Mouse (Mus musculus): ENCODE results near the gene Gm11627. TPM values are rescaled to one million over a fixed set of nuclear protein-coding genes. Genes with fewer than 3 reads are reported as not detected.
"Not testable (repeated sequence)": the region's sequence is repeated elsewhere in the genome, so short reads cannot be mapped to it uniquely, and the experiment has no call there.

Gene Gm11627
- total RNA-seq (2014; fragmentation: Nextera tagmentation) (not detected in 2 replicates), total RNA-seq (2017) (not detected in 2 replicates)

DNA sequence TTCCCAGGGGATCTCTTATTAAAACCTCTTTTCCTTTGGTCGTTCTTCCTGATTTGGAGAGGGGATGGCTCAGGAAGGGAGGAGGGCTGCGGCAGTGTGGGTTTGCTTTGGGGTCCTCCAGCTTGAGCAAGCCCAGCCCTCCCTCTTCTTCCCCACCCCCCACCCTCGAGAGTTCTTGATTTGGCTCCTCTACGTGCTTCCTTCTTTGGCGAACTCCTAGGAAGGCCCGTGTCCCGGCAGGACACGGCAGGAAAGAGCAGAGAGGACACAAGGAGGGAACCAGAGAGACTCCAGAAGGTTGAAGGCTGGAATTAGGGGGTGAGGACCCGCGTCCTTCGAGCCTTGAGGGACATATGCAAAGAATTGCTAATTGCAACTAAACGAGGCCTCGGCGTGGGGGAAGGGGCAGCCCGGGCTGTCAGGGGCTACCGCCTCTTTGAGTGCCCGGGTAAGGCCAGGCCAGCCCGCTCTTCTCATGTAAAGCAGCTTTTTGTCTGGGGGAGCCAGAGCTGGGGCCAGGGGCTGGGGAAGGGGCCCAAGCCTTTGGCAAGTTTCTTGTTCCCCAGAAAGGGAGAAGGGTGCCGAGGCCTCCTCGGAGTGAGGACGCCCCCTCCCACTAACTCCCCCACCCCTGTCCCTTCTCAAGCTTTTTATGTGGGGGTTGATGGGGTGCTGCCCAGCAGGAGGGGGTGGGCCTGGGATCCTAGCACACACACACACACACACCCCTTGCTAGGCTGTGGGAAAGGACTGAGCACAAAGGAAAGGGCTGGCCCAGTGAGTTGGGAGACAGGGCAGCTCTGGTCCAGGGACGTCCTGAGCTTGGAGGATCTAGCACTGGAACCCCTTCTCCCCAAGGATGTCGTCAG is at the start of gene Gm11627:
TSS of gene Gm11627 (minus strand) at position 297 of the 869 bp plus-strand sequence.
- no peak for ATAC-seq (replicated peaks; ENCODE audit: low FRiP score, low TSS enrichment, poor library complexity, severe bottlenecking)

DNA sequence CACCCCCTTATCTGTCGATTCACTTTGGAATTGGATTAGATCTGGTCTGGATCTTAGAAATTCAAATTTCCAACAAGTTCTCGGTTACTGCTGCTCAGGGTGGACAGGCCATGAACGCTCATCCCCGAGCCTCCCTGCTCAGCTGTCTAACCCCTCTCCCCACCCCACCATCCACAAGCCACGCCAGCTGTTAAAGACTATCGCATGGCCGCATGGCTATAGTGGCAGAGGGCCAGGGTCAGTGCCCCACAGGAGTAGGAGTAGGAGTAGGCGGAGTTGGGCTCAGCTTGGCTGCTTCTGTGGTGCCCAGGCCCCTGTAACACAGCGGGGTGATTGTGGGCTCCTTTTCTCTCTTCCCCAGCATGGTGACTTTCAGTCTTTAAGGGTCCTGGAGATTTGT is 49.3 kb upstream of the Gm11627 start:
- ATAC-seq (replicated peaks; ENCODE audit: low FRiP score, low TSS enrichment, poor library complexity, severe bottlenecking) = no peak

DNA sequence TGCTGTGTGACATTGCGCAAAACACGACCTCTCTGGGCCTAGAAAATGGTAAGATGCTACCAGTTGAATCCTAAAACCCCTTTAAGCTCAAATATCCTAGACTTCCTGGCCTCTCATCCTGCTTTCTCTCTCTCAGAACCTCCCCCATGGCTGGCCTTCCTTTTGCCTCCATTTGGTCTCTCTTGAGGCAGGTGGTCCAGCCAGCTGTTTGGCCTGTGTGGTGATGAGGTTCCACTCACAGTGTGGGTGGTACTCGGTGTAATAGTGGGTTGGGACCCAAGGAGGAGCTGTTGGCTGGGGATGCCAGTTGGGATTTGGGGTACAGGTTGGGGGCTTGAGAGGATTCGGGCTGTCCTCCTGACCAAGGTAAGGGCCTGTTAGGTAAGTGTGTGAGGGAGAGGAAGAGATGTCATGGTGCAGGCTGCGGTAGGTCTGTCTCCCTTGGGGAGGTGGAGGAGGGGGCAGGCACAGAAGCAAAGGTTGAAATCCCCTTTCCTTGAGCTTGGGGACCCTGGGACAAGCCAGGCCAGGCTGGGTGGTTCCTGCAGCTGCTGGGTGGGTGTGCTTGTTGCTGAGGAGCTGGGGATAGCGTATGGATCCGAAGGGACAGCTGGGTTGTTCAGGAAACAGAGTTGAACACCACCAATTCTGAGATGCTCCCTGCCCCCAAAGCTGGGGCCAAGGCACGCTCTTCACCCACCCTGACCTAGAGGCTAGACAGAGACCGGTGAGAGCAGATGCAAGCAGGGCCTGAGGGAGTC is 48.1 kb upstream of the Gm11627 start:
- no peak for ATAC-seq (replicated peaks; ENCODE audit: low FRiP score, low TSS enrichment, poor library complexity, severe bottlenecking)

DNA sequence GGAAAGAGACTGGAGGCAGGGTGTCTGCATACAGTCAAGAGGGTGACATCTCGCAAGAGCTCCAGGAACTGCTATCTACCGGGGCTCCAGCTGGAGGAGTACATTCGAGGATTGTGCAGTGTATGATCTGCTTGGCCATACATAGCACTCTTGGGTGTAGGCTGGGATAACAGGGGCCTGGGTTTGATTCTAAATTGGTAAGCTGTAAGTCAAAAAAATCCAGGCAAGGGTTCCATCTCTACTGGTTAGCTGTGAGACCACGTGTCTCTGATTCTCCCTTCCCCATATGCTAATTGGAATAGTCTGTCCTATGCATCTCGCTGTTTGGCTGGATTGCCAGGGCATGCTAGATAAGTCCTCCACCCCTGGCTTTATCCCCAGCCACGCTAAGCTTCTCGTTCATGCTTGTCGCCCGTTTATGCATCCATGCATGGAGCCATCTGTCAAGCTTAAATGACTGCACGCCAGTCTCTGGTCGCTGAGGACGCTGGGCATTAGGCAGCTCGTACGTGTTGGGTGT is 45.7 kb upstream of the Gm11627 start:
- ATAC-seq (replicated peaks; ENCODE audit: low FRiP score, low TSS enrichment, poor library complexity, severe bottlenecking) = no peak

DNA sequence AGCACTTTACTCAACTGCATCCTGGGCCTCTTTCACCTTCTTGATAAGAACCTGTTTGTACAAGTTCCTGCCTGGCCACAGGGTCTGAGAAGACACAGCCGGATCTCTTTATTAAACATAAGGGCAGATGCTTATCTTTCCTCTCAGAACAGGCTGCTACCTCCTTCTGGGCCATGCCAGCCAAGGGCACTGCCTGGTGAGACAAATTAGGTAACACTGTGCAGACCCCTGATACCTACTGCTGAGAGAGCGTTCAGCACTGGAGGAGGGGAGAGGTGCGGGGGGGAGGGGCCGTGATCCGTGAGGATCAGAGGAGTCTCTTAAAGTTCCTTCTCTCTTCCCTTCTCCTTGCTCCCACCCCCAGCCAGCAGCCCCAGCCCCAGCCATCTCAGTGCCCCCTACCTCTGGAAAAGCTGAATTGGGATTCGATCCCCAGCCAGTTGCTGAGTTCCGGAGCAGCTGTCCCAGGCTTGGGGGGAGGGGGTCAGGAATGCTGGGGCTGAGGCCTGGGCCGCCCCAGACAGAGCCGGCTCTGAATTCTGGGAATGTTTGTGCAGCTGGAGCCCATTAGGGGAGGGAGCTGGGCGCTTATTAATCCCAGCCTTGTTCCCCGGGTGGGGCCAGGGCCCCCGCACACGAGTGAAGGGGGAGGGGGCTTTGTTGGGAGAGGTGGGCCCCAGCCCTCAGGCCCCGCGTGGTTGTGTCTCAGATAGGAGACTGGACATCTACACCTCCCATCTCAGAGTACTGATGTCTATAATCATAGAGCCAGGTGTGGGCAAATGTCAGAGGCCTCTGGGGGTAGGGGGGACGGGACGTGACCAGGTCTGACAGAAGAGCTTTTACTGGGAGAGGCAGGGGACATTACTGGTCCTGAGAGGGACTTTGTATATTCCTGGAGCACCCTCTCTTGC is 44.9 kb upstream of the Gm11627 start:
- ATAC-seq (replicated peaks; ENCODE audit: low FRiP score, low TSS enrichment, poor library complexity, severe bottlenecking) = no peak

DNA sequence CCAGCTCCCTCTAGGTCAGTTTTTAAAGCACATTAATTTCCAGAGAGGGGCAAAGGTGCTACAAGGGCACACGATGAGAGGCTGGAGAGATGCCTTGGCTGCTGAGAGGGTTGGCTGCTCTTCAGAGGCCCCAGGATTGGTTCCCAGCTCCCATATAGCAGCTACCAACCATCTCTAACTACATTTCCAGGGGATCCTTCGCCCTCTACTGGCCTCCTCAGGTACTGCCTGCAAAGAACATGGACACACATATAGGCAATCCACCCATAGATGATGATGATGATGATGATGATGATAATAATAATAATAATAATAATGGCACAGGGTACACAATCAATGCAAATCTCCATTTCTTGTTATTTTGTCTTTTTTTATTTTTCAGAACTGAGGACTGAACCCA is 40.2 kb upstream of the Gm11627 start:
- ATAC-seq (replicated peaks; ENCODE audit: low FRiP score, low TSS enrichment, poor library complexity, severe bottlenecking) = no peak

DNA sequence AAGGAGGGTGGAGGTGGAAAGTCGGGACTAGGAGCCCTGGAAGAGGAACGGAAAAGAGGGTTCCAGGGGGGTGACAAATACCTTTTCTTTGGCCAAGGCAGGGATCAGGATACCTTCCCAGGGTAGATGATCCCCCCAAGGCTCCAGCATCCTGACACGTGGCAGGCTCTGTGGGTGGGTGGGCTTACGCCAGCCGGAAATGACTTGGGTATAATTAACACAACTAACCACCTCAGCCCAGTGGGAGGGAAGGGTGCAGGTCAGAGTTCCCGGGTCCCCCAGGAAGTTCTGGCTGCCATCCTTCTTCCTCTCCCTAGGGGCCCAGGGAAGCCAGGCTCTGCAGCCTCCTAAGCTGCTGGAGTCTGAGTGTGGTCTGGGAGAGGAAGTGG is 32.0 kb upstream of the Gm11627 start:
- no peak for ATAC-seq (replicated peaks; ENCODE audit: low FRiP score, low TSS enrichment, poor library complexity, severe bottlenecking)

DNA sequence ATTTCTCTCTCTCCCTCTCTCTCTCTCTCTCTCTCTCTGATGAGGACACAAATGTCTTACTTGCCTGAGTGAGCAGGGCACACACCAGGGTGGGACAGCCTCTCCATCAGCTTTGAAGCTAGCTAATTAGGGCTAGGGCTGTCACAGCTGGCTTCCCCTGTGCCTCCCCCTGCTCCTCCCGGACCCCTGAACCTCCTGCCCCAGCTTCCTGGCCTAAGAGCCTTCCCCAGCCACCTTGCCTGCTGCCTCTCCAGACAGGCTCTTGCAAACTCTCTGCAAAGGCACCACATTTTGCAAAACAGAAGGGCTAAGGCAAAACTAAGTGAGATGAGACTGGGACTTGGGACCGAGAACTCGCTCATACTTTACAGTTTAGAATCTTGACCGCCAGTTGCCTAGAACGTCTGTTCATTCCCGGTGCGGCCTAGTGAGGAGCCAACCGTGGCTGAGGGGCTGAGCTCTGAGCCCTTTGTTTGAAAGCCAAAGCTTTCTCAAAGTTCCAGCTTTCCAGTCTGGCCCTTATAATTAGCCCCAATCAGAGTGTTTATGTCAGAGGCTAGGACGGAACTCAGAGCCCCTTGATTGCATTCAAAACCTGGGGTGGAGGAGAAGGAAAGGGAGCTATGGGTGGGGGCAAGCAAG is 31.5 kb upstream of the Gm11627 start:
- ATAC-seq (replicated peaks; ENCODE audit: low FRiP score, low TSS enrichment, poor library complexity, severe bottlenecking) = no peak

DNA sequence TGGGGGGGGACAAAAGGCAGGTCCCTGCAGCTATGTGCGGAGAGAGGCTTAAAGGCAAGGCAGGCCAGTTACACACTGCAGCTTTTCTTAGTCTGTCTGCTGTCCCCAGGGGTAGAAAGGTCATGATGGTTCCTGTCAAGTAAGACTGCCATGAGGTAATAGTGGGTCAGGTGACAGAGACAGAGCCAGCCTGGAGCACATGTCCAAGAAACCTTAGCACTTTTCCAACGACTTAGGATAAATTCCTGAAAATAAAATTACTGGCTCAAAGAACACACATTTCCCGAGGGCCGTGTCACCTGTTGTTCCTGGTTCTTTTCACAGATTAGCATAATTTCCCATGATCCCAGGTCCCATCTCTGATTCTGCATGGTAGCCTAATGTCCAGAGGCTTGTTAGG is 31.0 kb upstream of the Gm11627 start:
- ATAC-seq (replicated peaks; ENCODE audit: low FRiP score, low TSS enrichment, poor library complexity, severe bottlenecking) = no peak

DNA sequence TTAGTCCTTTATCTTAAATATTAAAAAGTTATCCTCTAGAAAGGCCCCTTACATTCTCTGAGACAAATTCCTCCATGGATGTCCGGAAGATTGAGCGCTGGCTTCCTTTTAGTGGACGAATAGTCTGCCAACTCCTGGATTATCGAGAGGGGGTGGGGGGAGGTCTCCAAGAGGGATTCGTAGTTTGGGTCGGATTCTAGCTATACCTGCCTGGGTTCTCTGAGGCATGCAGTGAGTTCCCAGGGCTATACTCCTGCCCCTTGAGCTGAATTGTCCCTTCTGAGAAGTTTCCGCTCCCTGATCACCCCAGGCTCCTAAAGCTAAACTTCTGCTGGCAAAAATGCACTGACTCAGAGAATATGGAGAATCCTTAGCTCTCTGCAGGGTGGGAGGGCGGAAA is 30.2 kb upstream of the Gm11627 start:
- ATAC-seq (replicated peaks; ENCODE audit: low FRiP score, low TSS enrichment, poor library complexity, severe bottlenecking) = no peak

DNA sequence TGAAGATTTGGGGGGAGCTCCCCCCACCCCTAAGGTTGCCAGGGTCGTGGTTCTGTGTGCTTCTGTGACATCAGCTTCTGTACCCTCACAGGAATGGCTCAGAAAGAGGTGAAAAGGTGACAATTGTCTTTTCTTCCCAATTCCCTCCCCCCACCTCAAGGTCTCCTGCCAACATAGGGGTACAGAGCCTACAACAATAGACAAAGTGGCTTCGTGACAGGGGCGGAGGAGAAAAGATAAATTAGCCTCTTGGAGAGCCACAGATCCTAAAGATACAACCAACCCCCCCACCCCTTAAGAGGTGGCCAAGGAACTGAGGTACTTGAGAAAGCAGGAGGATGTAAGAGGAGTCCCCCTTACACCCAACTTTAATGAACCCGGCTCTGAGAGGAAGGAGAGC is 29.4 kb upstream of the Gm11627 start:
- no peak for ATAC-seq (replicated peaks; ENCODE audit: low FRiP score, low TSS enrichment, poor library complexity, severe bottlenecking)

DNA sequence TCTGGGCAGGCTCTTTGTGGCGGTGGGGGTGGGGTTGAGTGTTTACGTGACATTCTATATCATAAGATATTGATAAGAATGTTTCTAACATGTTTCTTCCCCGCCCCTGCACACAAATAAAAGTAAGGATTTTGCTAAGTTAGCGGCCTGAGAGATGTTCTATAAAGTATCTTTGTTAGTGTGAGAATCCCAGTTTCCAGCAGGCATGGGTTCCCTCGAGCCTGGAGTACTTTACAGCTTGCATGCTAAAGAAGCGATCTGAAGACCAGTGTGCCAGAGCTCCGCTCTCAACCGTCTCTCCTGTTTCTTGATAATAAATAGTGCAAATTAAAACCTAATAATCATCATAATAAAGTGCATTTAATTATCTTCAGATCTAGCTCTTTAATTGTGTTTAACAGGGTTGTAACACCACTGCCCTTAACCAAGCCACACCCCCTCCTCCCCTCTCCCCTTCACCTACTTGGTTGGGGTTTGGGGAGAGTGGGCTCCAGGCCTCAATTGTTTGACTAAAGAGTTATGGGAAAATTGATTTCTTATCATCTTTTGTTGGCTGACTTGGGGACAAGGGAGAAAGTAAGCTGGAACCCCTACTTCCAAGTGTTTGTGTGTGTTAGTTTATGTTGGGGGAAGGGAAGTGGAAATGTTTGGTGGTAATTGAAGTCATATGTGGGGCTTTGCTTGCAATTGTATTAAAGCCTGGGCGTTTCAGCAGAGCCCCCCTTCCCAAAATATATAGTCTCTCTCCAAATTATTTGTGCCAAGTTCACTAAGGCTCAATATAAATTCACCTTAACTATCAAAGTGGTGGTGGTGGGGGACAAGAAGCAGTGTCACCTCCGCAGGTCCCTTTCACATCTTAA is 28.7 kb upstream of the Gm11627 start:
- no peak for ATAC-seq (replicated peaks; ENCODE audit: low FRiP score, low TSS enrichment, poor library complexity, severe bottlenecking)

DNA sequence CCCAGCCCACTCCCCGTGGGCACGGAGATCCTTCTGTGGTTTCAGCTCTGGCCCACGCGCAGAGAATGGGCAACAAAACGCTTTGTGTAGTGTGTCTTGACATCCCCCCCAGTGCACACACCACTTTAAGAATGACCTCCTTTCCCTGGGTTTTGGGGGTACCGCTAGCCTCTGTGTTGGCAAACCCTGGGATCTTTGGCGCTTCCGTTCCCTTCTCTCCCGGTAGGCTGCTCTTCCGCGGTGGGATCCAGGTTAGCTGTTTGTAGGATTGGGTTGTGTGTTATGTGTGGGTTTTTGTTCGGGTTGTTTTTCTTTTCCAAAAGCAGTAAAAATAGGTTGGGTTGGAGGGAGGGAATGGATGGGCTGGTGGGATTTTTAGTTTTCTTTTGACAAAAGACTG is 27.9 kb upstream of the Gm11627 start:
- ATAC-seq (replicated peaks; ENCODE audit: low FRiP score, low TSS enrichment, poor library complexity, severe bottlenecking) = not testable (repeated sequence)

DNA sequence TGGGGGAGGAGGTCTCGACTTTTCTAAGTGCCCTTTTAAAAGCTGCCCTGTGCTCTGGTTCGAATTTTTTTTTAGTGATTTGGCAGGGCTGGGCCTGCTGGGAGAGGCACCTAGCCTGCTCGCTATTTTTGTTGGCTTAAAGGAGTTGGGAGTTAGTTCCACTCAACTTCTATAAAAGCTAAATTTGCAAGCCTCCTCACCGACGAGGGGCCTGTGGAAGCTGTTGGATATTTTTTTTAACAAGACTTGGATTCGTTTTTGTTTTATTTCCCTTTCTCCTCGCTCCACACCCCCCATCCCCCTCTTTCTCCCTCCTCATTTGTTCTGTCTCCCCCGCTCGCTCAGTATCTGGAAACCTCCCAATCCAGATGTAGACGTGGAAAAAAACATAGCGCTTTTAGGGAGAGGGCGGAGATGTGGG is 27.5 kb upstream of the Gm11627 start:
- ATAC-seq (replicated peaks; ENCODE audit: low FRiP score, low TSS enrichment, poor library complexity, severe bottlenecking) = no peak

DNA sequence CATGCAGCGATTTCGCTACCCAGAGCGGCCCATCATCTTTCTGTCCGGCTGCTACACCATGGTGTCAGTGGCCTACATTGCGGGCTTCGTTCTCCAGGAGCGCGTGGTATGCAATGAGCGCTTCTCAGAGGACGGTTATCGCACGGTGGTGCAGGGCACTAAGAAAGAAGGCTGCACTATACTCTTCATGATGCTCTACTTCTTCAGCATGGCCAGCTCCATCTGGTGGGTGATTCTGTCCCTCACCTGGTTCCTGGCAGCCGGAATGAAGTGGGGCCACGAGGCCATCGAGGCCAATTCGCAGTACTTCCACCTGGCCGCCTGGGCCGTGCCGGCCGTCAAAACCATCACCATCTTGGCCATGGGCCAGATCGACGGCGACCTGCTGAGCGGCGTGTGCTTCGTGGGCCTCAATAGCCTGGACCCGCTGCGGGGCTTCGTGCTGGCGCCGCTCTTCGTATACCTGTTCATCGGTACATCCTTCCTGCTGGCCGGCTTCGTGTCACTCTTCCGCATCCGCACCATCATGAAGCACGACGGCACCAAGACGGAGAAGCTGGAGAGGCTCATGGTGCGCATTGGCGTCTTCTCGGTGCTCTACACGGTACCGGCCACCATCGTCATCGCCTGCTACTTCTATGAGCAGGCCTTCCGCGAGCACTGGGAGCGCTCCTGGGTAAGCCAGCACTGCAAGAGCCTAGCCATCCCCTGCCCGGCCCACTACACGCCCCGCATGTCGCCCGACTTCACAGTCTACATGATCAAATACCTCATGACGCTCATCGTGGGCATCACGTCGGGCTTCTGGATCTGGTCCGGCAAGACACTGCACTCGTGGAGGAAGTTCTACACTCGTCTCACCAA is 26.5 kb upstream of the Gm11627 start:
- 0 out of 2 replicates have a peak, but pooled peaks have one; percentile 8 for ATAC-seq (replicated peaks; ENCODE audit: low FRiP score, low TSS enrichment, poor library complexity, severe bottlenecking)

DNA sequence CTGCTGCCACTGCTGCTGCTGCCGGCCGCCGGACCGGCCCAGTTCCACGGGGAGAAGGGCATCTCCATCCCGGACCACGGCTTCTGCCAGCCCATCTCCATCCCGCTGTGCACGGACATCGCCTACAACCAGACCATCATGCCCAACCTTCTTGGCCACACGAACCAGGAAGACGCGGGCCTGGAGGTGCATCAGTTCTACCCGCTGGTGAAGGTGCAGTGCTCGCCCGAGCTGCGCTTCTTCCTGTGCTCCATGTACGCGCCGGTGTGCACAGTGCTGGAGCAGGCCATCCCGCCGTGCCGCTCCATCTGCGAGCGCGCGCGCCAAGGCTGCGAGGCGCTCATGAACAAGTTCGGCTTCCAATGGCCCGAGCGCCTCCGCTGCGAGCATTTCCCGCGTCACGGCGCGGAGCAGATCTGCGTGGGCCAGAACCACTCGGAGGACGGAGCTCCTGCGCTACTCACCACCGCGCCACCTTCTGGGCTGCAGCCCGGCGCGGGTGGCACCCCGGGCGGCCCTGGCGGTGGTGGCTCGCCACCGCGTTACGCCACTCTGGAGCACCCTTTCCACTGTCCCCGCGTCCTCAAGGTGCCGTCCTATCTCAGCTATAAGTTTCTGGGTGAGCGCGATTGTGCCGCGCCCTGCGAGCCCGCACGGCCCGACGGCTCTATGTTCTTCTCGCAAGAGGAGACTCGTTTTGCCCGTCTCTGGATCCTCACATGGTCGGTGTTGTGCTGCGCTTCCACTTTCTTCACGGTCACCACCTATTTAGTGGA is 25.7 kb upstream of the Gm11627 start:
- no peak for ATAC-seq (replicated peaks; ENCODE audit: low FRiP score, low TSS enrichment, poor library complexity, severe bottlenecking)
